Mouse (Mus musculus) embryonic facial prominence, embryonic 13.5 days (tissue): ENCODE results near the gene Glyatl3. TPM values are rescaled to one million over a fixed set of nuclear protein-coding genes. Genes with fewer than 3 reads are reported as not detected.

ENCODE experiments used
- polyA plus RNA-seq: library from polyadenylated mRNA; unstranded; fragments of >200 nt; fragmentation: Nextera tagmentation; extraction: Ambion mirVana; gene quantifications from 2 replicates; pipeline ENCODE4 v1.2.1, GENCODE M21; 2015

The Glyatl3 gene
- polyA plus RNA-seq, 1 experiment from 2014 or later, result 0.21 TPM

Other genes starting within 250 kb of the Glyatl3 start
- not detected in 2 replicates for gene Esp1, start 187.2 kb downstream of the Glyatl3 start, polyA plus RNA-seq
- gene Crisp2, start 107.3 kb downstream of the Glyatl3 start, polyA plus RNA-seq, result not detected in 2 replicates
- gene Rhag, start 103.2 kb downstream of the Glyatl3 start, polyA plus RNA-seq, result 0.79 and 2.4 TPM in 2 replicates
- 1.8 and 2.0 TPM in 2 replicates for gene 9130008F23Rik, start 33.8 kb downstream of the Glyatl3 start, polyA plus RNA-seq
- gene Mut, start 20.3 kb upstream of the Glyatl3 start, polyA plus RNA-seq, result 37.4 and 40.3 TPM in 2 replicates
- 29.2 and 30.6 TPM in 2 replicates for gene Cenpq, start 20.7 kb upstream of the Glyatl3 start, polyA plus RNA-seq